Mouse (Mus musculus) layer of hippocampus, adult 9-10 months (tissue): ENCODE results near the gene Kcnd3.

ENCODE experiments used
- DNase-seq: peaks from one replicate; pipeline ENCODE4 v3.0.0; 2022; ENCODE audit warnings: low spot score

Gene Kcnd3

GRCm38 (mm10) chr3:105457657-105458056 is 5.5 kb downstream of the Kcnd3 start:
- DNase-seq = no peak

- no peak for DNase-seq
Observed at GRCm38 (mm10) chr3:105466538-105466937, 14.4 kb downstream of the Kcnd3 start.

- no peak for DNase-seq
Observed at GRCm38 (mm10) chr3:105472564-105472963, 20.4 kb downstream of the Kcnd3 start.

- DNase-seq = no peak
Observed at GRCm38 (mm10) chr3:105476408-105476807, 24.3 kb downstream of the Kcnd3 start.

- DNase-seq = no peak
Observed at GRCm38 (mm10) chr3:105478876-105479275, 26.7 kb downstream of the Kcnd3 start.

GRCm38 (mm10) chr3:105481419-105481818 is 29.3 kb downstream of the Kcnd3 start:
- no peak for DNase-seq

GRCm38 (mm10) chr3:105483651-105484052 is 31.5 kb downstream of the Kcnd3 start:
- no peak for DNase-seq

GRCm38 (mm10) chr3:105487171-105487570 is 35.0 kb downstream of the Kcnd3 start:
- DNase-seq = no peak

- peak; percentile 35 for DNase-seq
Observed at GRCm38 (mm10) chr3:105489607-105490006, 37.5 kb downstream of the Kcnd3 start.

- no peak for DNase-seq
Observed at GRCm38 (mm10) chr3:105494886-105495285, 42.8 kb downstream of the Kcnd3 start.

GRCm38 (mm10) chr3:105496216-105496615 is 44.1 kb downstream of the Kcnd3 start:
- no peak for DNase-seq

GRCm38 (mm10) chr3:105496935-105497334 is 44.8 kb downstream of the Kcnd3 start:
- no peak for DNase-seq

- no peak for DNase-seq
Observed at GRCm38 (mm10) chr3:105501071-105501470, 48.9 kb downstream of the Kcnd3 start.

- no peak for DNase-seq
Observed at GRCm38 (mm10) chr3:105504272-105504671, 52.1 kb downstream of the Kcnd3 start.

- DNase-seq = no peak
Observed at GRCm38 (mm10) chr3:105505161-105505872, 53.2 kb downstream of the Kcnd3 start.

GRCm38 (mm10) chr3:105505873-105506170 is 53.7 kb downstream of the Kcnd3 start:
- DNase-seq = no peak

GRCm38 (mm10) chr3:105506592-105506991 is 54.5 kb downstream of the Kcnd3 start:
- no peak for DNase-seq

GRCm38 (mm10) chr3:105509321-105509720 is 57.2 kb downstream of the Kcnd3 start:
- DNase-seq = no peak

GRCm38 (mm10) chr3:105511836-105512235 is 59.7 kb downstream of the Kcnd3 start:
- no peak for DNase-seq

GRCm38 (mm10) chr3:105514215-105514614 is 62.1 kb downstream of the Kcnd3 start:
- DNase-seq = no peak

- DNase-seq = no peak
Observed at GRCm38 (mm10) chr3:105515035-105515434, 62.9 kb downstream of the Kcnd3 start.

GRCm38 (mm10) chr3:105515640-105516039 is 63.5 kb downstream of the Kcnd3 start:
- no peak for DNase-seq

GRCm38 (mm10) chr3:105520446-105520845 is 68.3 kb downstream of the Kcnd3 start:
- DNase-seq = no peak

- DNase-seq = peak; percentile 63
Observed at GRCm38 (mm10) chr3:105521178-105521631, 69.1 kb downstream of the Kcnd3 start.
